Mouse (Mus musculus): Measurements from ENCODE around the gene Ifitm6.

GRCm38 (mm10) chr7:141019028-141019427 lies 1.3 kb upstream of the Ifitm6 start:
- TF ChIP-seq POLR2A (IDR thresholded peaks at IDR 0.05; ENCODE audit: low read depth, low read length): no peak
- no peak for TF ChIP-seq CTCF (IDR thresholded peaks at IDR 0.05; ENCODE audit: extremely low read depth, insufficient read length, insufficient replicate concordance, low read depth, low read length)
